Mouse (Mus musculus) thymus, adult 2 months (tissue): Measurements from ENCODE around the gene 2810459M11Rik.

Source experiments
- CTCF ChIP-seq: fragments of 200-500 bp; IDR thresholded peaks from 2 replicates; pipeline ENCODE4 v1.5.1; 2012; ENCODE audit warnings: mild to moderate bottlenecking, control low read depth, low read length, moderate library complexity, borderline replicate concordance; ENCODE audit not compliant: control insufficient read depth, poor library complexity, insufficient read depth; ENCODE audit errors: extremely low read depth
- POLR2A ChIP-seq: fragments of 200-500 bp; IDR thresholded peaks from 2 replicates; pipeline ENCODE4 v1.6.1; 2012; ENCODE audit warnings: mild to moderate bottlenecking, low read length, control low read depth, moderate library complexity; ENCODE audit not compliant: control insufficient read depth, poor library complexity, insufficient read depth; ENCODE audit errors: extremely low read depth

- TF ChIP-seq CTCF (no peak), POLR2A (no peak)
Observed at GRCm38 (mm10) chr1:86045848-86046805, at the start of gene 2810459M11Rik.
